Comparison of ENCODE assay signal across 24 mouse cellular contexts in genomic region chr8:91908731-91909353, GRCm38 (mm10).
DNase-seq lines count a peak whose midpoint lies in the region; ATAC-seq and TF ChIP-seq lines count a peak whose summit lies in the region.
"Had no signal": no experiment of that assay in that cellular context is flagged by ENCODE, and none has a peak within 500 bp of the region (broad histone marks: within the 10 kb centered on the region; RNA-seq: fewer than 3 reads in every experiment).

No protein-coding gene starts in this region.

- no peak for DNase-seq in kidney, adult 11 months
- DNase-seq in lung, adult 18-20 months = peak; percentile 64 to 71
- peak; percentile 28 for DNase-seq in lung, postnatal 10 days
- DNase-seq in thymus, postnatal 10 days (ENCODE audit: low spot score in 2 of 2) = no peak
- no peak for DNase-seq in testis, postnatal 14 days (ENCODE audit: low spot score)
- DNase-seq: cerebellum, adult 18-20 months; forebrain, postnatal 0 days; heart, postnatal 36 days; liver, embryonic 13.5 days; lung, embryonic 14.5 days; right cerebral cortex, postnatal 4 days had no signal

- no peak overlapping the region for H3K4me3 ChIP-seq in kidney, embryonic 14.5 days (ENCODE audit: low read length)
- no peak overlapping the region for H3K4me3 ChIP-seq in myocyte
- H3K4me3 ChIP-seq: embryonic facial prominence, embryonic 13.5 days; forebrain, embryonic 12.5 days; heart, embryonic 10.5 days; heart, embryonic 15.5 days; hindbrain, embryonic 13.5 days; limb, embryonic 15.5 days; liver, embryonic 13.5 days; midbrain, embryonic 12.5 days; neural tube, embryonic 13.5 days had no signal

- H3K27me3 ChIP-seq in kidney, embryonic 14.5 days (ENCODE audit: control insufficient read depth, insufficient read depth, low read length) = no peaks in the 10 kb centered on the region
- H3K27me3 ChIP-seq in myocyte (ENCODE audit: control insufficient read depth, insufficient read depth, insufficient read length) = no peaks in the 10 kb centered on the region
- H3K27me3 ChIP-seq: embryonic facial prominence, embryonic 13.5 days; liver, embryonic 13.5 days had no signal

- no peaks in the 10 kb centered on the region for H3K36me3 ChIP-seq in kidney, embryonic 14.5 days (ENCODE audit: control insufficient read depth, insufficient read depth, low read length)
- H3K36me3 ChIP-seq in myocyte (ENCODE audit: control insufficient read depth, insufficient read depth) = no peaks in the 10 kb centered on the region
- H3K36me3 ChIP-seq: embryonic facial prominence, embryonic 13.5 days; forebrain, embryonic 12.5 days; heart, embryonic 10.5 days; heart, embryonic 15.5 days; hindbrain, embryonic 13.5 days; limb, embryonic 15.5 days; liver, embryonic 13.5 days; midbrain, embryonic 12.5 days; neural tube, embryonic 13.5 days had no signal

- no peak overlapping the region for H3ac ChIP-seq in myocyte (ENCODE audit: control insufficient read depth, insufficient read length)

- no peak overlapping the region for H3K4me2 ChIP-seq in kidney, embryonic 14.5 days (replicated peaks; ENCODE audit: low read depth, low read length)
- H3K4me2 ChIP-seq in myocyte (ENCODE audit: low read depth) = peak overlapping the region; percentile 22
- H3K4me2 ChIP-seq: embryonic facial prominence, embryonic 13.5 days; forebrain, embryonic 12.5 days; heart, embryonic 15.5 days; hindbrain, embryonic 13.5 days; limb, embryonic 15.5 days; liver, embryonic 13.5 days; lung, embryonic 14.5 days; midbrain, embryonic 12.5 days; neural tube, embryonic 13.5 days had no signal

- WGBS in kidney, embryonic 14.5 days = 52% methylated on average over 9 of the region's 9 CpGs

- no peak overlapping the region for H3K27ac ChIP-seq in kidney, embryonic 14.5 days (ENCODE audit: low read depth, low read length)
- H3K27ac ChIP-seq: embryonic facial prominence, embryonic 13.5 days; forebrain, embryonic 12.5 days; heart, embryonic 10.5 days; heart, embryonic 15.5 days; hindbrain, embryonic 13.5 days; limb, embryonic 15.5 days; liver, embryonic 13.5 days; midbrain, embryonic 12.5 days; neural tube, embryonic 13.5 days had no signal

- ATAC-seq in kidney, embryonic 14.5 days (ENCODE audit: low FRiP score, low TSS enrichment) = 0 out of 2 replicates have a peak, but pooled peaks have one; percentile 55
- no peak for ATAC-seq in erythroblast, adult 5-6 weeks (replicated peaks; ENCODE audit: low FRiP score, poor library complexity, severe bottlenecking)
- ATAC-seq: CD4-positive, CD25-positive, alpha-beta regulatory T cell, adult 4 months; intestine, embryonic 16.5 days had no signal

- H3K4me1 ChIP-seq in kidney, embryonic 14.5 days (ENCODE audit: control insufficient read depth, insufficient read depth, low read length) = 0 out of 2 replicates have a peak, but pooled peaks cover 3% of the 10 kb centered on the region
- H3K4me1 ChIP-seq: forebrain, embryonic 12.5 days; limb, embryonic 15.5 days; liver, embryonic 13.5 days; midbrain, embryonic 12.5 days had no signal

- TF ChIP-seq POLR2A in myocyte (IDR thresholded peaks at IDR 0.05; ENCODE audit: insufficient read length, low read depth) = no peak

- no peaks in the 10 kb centered on the region for H3K9me3 ChIP-seq in kidney, embryonic 14.5 days (ENCODE audit: control insufficient read depth, low read length)
- H3K9me3 ChIP-seq: embryonic facial prominence, embryonic 13.5 days; forebrain, embryonic 12.5 days; heart, embryonic 10.5 days; heart, embryonic 15.5 days; hindbrain, embryonic 13.5 days; limb, embryonic 15.5 days; liver, embryonic 13.5 days; midbrain, embryonic 12.5 days; neural tube, embryonic 13.5 days had no signal

- no peaks in the 10 kb centered on the region for H3K79me2 ChIP-seq in myocyte (ENCODE audit: control insufficient read depth, insufficient read depth)

- no peak overlapping the region for H3K9ac ChIP-seq in kidney, embryonic 14.5 days (ENCODE audit: low read depth, low read length)
- H3K9ac ChIP-seq: embryonic facial prominence, embryonic 13.5 days; forebrain, embryonic 12.5 days; forebrain, postnatal 0 days; heart, embryonic 15.5 days; hindbrain, embryonic 13.5 days; limb, embryonic 15.5 days; liver, embryonic 13.5 days; lung, embryonic 14.5 days; midbrain, embryonic 12.5 days; neural tube, embryonic 13.5 days had no signal

TF ChIP-seq in myocyte, 11 proteins besides CTCF, POLR2A, EP300 and RAD21:
- TF ChIP-seq TCF3 (IDR thresholded peaks at IDR 0.05; ENCODE audit: insufficient read length, low read depth) = peak; percentile 79
- no peak for TF ChIP-seq E2F4 (IDR thresholded peaks at IDR 0.05; ENCODE audit: insufficient read depth)
- peak; percentile 93 for TF ChIP-seq TCF12 (IDR thresholded peaks at IDR 0.05; ENCODE audit: insufficient read depth, poor library complexity, severe bottlenecking)
- peak; percentile 67 to 95 (median 88) for TF ChIP-seq MYOG (IDR thresholded peaks at IDR 0.05; ENCODE audit: control insufficient read depth in 1 of 3, insufficient read depth in 1 of 3, insufficient read length in 2 of 3, low read depth in 2 of 3)
- peak in 2 of 3 experiments; percentile 91 to 97 for TF ChIP-seq MYOD1 (IDR thresholded peaks at IDR 0.05; ENCODE audit: control insufficient read depth in 1 of 3, insufficient read length in 2 of 3, low read depth in 2 of 3)

Comparison
In these comparisons a context has a peak if more than half of its experiments do, and no peak if none do; other contexts are left out.
1. DNase-seq: peak in lung, adult 18-20 months (2 of 2) and lung, postnatal 10 days (single experiment); none in kidney, adult 11 months (single experiment), thymus, postnatal 10 days (0 of 2) and testis, postnatal 14 days (single experiment).